Mouse (Mus musculus) hindbrain, embryonic 14.5 days (tissue): ENCODE results near the gene Terb1. TPM values are rescaled to one million over a fixed set of nuclear protein-coding genes. Genes with fewer than 3 reads are reported as not detected.

Source experiments
- ATAC-seq: fragments of 200-750 bp; cut with Nextera tagmentation; 2 replicates; pipeline ENCODE4 v1.8.0; 2017; ENCODE audit warnings: moderate number of reproducible peaks, mild to moderate bottlenecking, moderate TSS enrichment, moderate library complexity; ENCODE audit not compliant: low FRiP score
- DNase-seq: peaks from one replicate; pipeline ENCODE4 v3.0.0-alpha.2; 2015; ENCODE audit warnings: low spot score
- H3K27ac ChIP-seq: fragments of 300-500 bp; sonication (generic); 2 replicates; pipeline ENCODE4 v1.5.1; 2014; ENCODE audit warnings: mild to moderate bottlenecking, moderate library complexity
- H3K27me3 ChIP-seq: fragments of 300-500 bp; sonication (generic); 2 replicates; pipeline ENCODE4 v1.6.1; 2014; ENCODE audit warnings: mild to moderate bottlenecking, low read length, mixed read lengths; ENCODE audit not compliant: control insufficient read depth, insufficient read depth
- H3K36me3 ChIP-seq: fragments of 300-500 bp; sonication (generic); replicated peaks from 2 replicates; pipeline ENCODE4 v1.6.1; 2014; ENCODE audit not compliant: control insufficient read depth, insufficient read depth
- H3K4me1 ChIP-seq: fragments of 300-500 bp; sonication (generic); replicated peaks from 2 replicates; pipeline ENCODE4 v1.6.1; 2014; ENCODE audit warnings: antibody characterized with exemption, low read length, mixed read lengths; ENCODE audit not compliant: control insufficient read depth, insufficient read depth
- H3K4me2 ChIP-seq: fragments of 300-500 bp; sonication (generic); replicated peaks from 2 replicates; pipeline ENCODE4 v1.6.1; 2014; ENCODE audit warnings: mild to moderate bottlenecking, moderate library complexity
- H3K4me3 ChIP-seq: fragments of 300-500 bp; sonication (generic); replicated peaks from 2 replicates; pipeline ENCODE4 v1.5.1; 2014; ENCODE audit warnings: mild to moderate bottlenecking, low read length
- H3K9ac ChIP-seq: fragments of 300-500 bp; sonication (generic); 2 replicates; pipeline ENCODE4 v1.6.1; 2014
- H3K9me3 ChIP-seq: fragments of 300-500 bp; sonication (generic); 2 replicates; pipeline ENCODE4 v1.6.1; 2016; ENCODE audit warnings: low read length; ENCODE audit not compliant: control insufficient read depth
- WGBS: fragments of 180-500 bp; shearing (Covaris S2); extraction: QIAGEN DNeasy Blood & Tissue Kit; methylation state at CpG from one replicate; pipeline ENCODE4 v1.1.7; 2014; 5-methylcytosine and 5-hydroxymethylcytosine counted together
- polyA plus RNA-seq: library from polyadenylated mRNA; unstranded; fragments of >200 nt; fragmentation: Nextera tagmentation; extraction: Ambion mirVana; gene quantifications from 2 replicates; pipeline ENCODE4 v1.2.1, GENCODE M21; 2014

Terb1 gene
- polyA plus RNA-seq, 1 experiment from 2014 or later: 0.78 TPM

DNA sequence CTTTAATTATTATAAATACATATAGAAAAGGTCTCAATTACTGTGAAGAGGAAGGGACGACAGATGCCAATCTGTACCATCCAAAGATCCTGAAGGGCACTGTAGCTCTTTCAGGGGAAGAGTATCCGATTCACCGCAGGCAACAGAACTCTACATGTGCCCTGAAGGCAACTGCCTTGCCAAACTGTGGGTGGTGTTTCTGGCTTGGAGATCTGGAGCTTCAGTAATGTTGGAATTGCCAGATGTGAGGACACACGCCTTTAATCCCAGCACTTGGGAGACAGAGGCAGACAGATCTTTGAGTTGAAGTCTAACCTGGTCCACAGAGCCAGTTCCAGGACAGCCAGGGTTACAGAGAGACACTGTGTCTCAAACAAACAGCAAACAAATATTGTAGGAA is 29.2 kb upstream of the Terb1 start:
- Histone ChIP-seq H3K4me2 (no peak overlapping the region), H3K4me1 (peaks cover 20% of the 10 kb centered on the region), H3K27ac (no peak overlapping the region), H3K9ac (no peak overlapping the region), H3K9me3 (no peaks in the 10 kb centered on the region), H3K36me3 (no peaks in the 10 kb centered on the region), H3K27me3 (peaks cover 50% of the 10 kb centered on the region), H3K4me3 (no peak overlapping the region)
- no peak for DNase-seq
- ATAC-seq: no peak
- WGBS: 89% methylated on average over 4 of the region's 4 CpGs

DNA sequence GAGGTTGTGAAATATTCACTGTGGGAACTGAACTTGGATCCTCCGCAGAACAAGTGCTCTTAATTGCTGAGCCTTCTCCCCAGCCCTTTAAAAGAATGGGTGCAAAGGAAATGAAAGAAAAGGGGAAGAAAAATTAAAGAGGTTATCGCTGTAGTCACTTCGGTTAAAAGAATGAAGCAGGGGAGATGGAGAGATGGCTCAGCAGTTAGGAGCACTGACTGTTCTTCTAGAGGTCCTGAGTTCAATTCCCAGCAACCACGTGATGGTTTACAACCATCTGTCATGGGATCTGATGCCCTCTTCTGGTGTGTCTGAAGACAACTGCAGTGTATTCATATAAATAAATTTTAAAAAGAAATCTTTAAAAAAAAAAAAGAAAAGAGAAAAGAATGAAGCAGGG is 26.3 kb upstream of the Terb1 start:
- ATAC-seq: no peak
- 0 out of 2 replicates have a peak overlapping the region, but pooled peaks have one; percentile 49 for H3K4me2 ChIP-seq
- peaks cover 25% of the 10 kb centered on the region for H3K27me3 ChIP-seq
- no peaks in the 10 kb centered on the region for H3K36me3 ChIP-seq
- no peak overlapping the region for H3K9ac ChIP-seq
- no peak for DNase-seq
- no peaks in the 10 kb centered on the region for H3K9me3 ChIP-seq
- H3K4me3 ChIP-seq: no peak overlapping the region
- 83% methylated on average over 4 of the region's 4 CpGs for WGBS
- H3K4me1 ChIP-seq: peaks cover 25% of the 10 kb centered on the region
- no peak overlapping the region for H3K27ac ChIP-seq

- no peak for ATAC-seq
- H3K4me3 ChIP-seq: peak overlapping the region; percentile 77; the same call in 1 of the 2 replicates
- WGBS: 37% methylated on average over 7 of the region's 7 CpGs
- peak overlapping the region; percentile 49 for H3K4me2 ChIP-seq
- DNase-seq: no peak
- H3K9ac ChIP-seq: 0 out of 2 replicates have a peak overlapping the region, but pooled peaks have one; percentile 20
- H3K36me3 ChIP-seq: no peaks in the 10 kb centered on the region; the same call in 1 of the 2 replicates
- H3K9me3 ChIP-seq: no peaks in the 10 kb centered on the region
- peaks cover 19% of the 10 kb centered on the region for H3K27me3 ChIP-seq
- no peak overlapping the region for H3K27ac ChIP-seq
- peaks cover 19% of the 10 kb centered on the region for H3K4me1 ChIP-seq
Measured at GRCm38 (mm10) chr8:104535378-104535777, 25.7 kb upstream of the Terb1 start.

- ATAC-seq (peak; percentile 70), DNase-seq (no peak)
- Histone ChIP-seq H3K9ac (peak overlapping the region; percentile 20; the same call in 1 of the 2 replicates), H3K4me2 (peak overlapping the region; percentile 49), H3K9me3 (no peaks in the 10 kb centered on the region), H3K27me3 (peaks cover 12% of the 10 kb centered on the region), H3K4me3 (peak overlapping the region; percentile 77), H3K4me1 (peaks cover 19% of the 10 kb centered on the region), H3K36me3 (peaks cover 5% of the 10 kb centered on the region), H3K27ac (no peak overlapping the region)
- 8% methylated on average over 9 of the region's 9 CpGs for WGBS
Measured at GRCm38 (mm10) chr8:104534779-104535141, 25.1 kb upstream of the Terb1 start.

DNA sequence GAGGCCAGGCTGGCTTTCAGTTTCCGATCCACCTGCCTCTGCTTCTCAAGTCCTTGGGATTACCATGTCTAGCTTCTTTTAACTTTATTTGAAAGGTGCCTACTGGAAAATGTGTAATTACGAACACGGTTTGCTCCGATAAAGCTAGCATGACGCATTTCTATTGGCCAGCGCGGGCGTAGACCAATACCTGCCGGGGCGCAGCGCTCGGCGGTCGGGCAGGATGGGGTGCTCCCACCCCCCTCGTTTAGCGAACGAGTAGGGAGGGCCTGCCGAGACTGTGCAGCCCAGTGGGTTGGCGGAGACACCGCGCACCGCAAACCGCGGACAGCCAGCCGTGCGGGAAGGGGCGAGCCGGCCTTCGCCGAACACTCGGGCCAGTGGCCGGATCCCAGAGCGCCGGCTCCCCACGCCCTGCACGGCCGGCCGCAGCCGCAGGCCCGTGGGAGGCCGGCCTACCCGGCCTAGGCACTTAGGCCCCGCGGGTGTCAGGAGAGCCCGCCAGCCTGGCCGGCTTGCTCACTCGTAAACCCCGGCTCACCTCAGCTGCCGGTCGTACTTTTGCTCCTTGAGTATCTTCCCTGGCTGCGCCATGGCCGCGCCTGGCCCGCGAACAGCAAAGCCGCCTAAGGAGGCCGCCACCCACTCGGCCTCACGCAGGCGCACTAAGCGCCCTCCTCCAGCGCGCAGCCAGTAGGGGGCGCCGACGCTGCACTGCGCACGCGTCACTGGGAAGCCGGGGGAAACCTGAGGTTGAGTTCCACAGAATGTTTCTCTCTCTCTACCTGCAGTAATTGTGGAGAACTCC is 24.5 kb upstream of the Terb1 start, which contains the start of the genes Nae1 and Car7:
Gene Nae1 (minus strand): TSS at position 667 of the 808 bp plus-strand sequence.
Gene Car7 (plus strand): TSS at position 719 of the 808 bp plus-strand sequence.
- H3K27ac ChIP-seq: peak within 1 kb of the TSS; percentile 85
- no peaks in the 10 kb centered on the region for H3K9me3 ChIP-seq
- peak; percentile 96 for ATAC-seq
- peaks cover 10% of the 10 kb centered on the region for H3K36me3 ChIP-seq
- H3K4me3 ChIP-seq: peak within 1 kb of the TSS; percentile 77
- H3K9ac ChIP-seq: peak within 1 kb of the TSS; percentile 82
- under 1% methylated on average over 70 of the region's 70 CpGs for WGBS
- peak within 1 kb of the TSS; percentile 49 for H3K4me2 ChIP-seq
- H3K4me1 ChIP-seq: peaks cover 19% of the 10 kb centered on the region
- peaks cover 7% of the 10 kb centered on the region for H3K27me3 ChIP-seq
- peak; percentile 97 for DNase-seq

DNA sequence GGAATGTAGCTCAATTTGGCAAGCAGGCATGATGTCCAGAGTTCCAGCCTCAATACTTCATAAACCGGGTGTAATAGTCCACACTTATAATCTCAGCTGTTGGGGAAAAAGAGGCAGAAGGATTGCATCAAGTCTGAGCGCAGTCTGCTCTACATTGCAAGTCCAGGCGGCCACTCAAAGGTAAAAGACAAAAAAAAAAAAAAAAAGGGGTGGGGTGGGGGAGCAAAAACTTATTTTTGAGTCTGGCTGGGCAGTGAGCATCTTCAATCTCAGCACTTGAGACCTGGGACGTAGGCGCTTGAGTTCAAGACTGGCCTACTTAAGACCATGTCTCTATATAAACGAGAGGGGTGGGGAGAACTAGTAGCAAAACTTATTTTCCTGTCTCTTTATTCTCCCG is 23.8 kb upstream of the Terb1 start:
- Histone ChIP-seq H3K4me1 (peaks cover 19% of the 10 kb centered on the region), H3K9me3 (no peaks in the 10 kb centered on the region), H3K27ac (peak overlapping the region; percentile 85; the same call in 1 of the 2 replicates), H3K4me2 (peak overlapping the region; percentile 49), H3K27me3 (0 out of 2 replicates have a peak, but pooled peaks cover under 1% of the 10 kb centered on the region), H3K4me3 (peak overlapping the region; percentile 77), H3K9ac (peak overlapping the region; percentile 82), H3K36me3 (peaks cover 13% of the 10 kb centered on the region)
- WGBS: 21% methylated on average over 7 of the region's 7 CpGs
- ATAC-seq: no peak
- no peak for DNase-seq

GRCm38 (mm10) chr8:104529671-104530070 is 20.0 kb upstream of the Terb1 start:
- Histone ChIP-seq H3K4me3 (no peak overlapping the region), H3K4me2 (no peak overlapping the region), H3K36me3 (peaks cover 47% of the 10 kb centered on the region), H3K27ac (no peak overlapping the region), H3K9me3 (no peaks in the 10 kb centered on the region), H3K27me3 (no peaks in the 10 kb centered on the region), H3K9ac (no peak overlapping the region), H3K4me1 (peaks cover 13% of the 10 kb centered on the region)
- ATAC-seq: no peak
- DNase-seq: no peak
- 90% methylated on average over 6 of the region's 6 CpGs for WGBS

DNA sequence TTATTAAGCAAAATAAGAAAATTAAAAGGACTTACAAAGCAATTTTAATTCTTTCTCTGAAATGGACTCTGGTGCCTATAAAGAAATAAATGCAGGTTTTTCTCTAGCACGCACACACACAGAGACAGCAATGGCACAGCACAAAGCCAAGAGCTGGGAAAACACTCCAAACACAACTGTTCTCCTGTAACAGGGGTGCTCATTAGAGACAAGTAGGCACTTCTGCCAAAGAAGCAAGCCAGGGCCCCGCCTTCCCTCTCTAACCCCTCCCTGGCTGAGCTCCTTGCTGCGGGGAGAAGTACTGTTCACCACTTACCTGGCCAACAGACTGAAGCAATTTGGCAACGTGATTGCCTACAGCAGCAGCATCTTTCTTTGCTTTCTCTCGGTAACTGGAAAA is 8.2 kb upstream of the Terb1 start:
- WGBS: 90% methylated on average over 5 of the region's 5 CpGs
- peaks cover 85% of the 10 kb centered on the region for H3K36me3 ChIP-seq

GRCm38 (mm10) chr8:104510134-104510533 is 424 bp upstream of the Terb1 start:
- DNase-seq (no peak), ATAC-seq (0 out of 2 replicates have a peak, but pooled peaks have one; percentile 14)
- no peak overlapping the region for H3K9ac ChIP-seq
- H3K27ac ChIP-seq: no peak overlapping the region
- peaks cover 11% of the 10 kb centered on the region; the same call in 1 of the 2 replicates for H3K4me1 ChIP-seq
- peaks cover 37% of the 10 kb centered on the region for H3K36me3 ChIP-seq
- H3K9me3 ChIP-seq: no peaks in the 10 kb centered on the region
- H3K4me2 ChIP-seq: peak overlapping the region; percentile 100
- WGBS: 76% methylated on average over 3 of the region's 3 CpGs
- H3K4me3 ChIP-seq: no peak overlapping the region; the same call in 1 of the 2 replicates
- no peaks in the 10 kb centered on the region for H3K27me3 ChIP-seq

More for the DNA sequence above, 8.2 kb upstream of the Terb1 start:
- no peak overlapping the region for H3K4me3 ChIP-seq
- H3K27ac ChIP-seq: no peak overlapping the region
- H3K4me1 ChIP-seq: no peaks in the 10 kb centered on the region
- ATAC-seq (no peak), DNase-seq (no peak)
- no peaks in the 10 kb centered on the region for H3K9me3 ChIP-seq
- H3K9ac ChIP-seq: no peak overlapping the region
- H3K27me3 ChIP-seq: no peaks in the 10 kb centered on the region
- no peak overlapping the region for H3K4me2 ChIP-seq
